Mouse (Mus musculus): ENCODE measurements at regions not wholly inside any gene's neighbourhood (a gene's known extent, or its start where the extent isn't known, plus 50 kb on each side); places are given as distances from the start of the nearest gene placed in this dataset.

DNA sequence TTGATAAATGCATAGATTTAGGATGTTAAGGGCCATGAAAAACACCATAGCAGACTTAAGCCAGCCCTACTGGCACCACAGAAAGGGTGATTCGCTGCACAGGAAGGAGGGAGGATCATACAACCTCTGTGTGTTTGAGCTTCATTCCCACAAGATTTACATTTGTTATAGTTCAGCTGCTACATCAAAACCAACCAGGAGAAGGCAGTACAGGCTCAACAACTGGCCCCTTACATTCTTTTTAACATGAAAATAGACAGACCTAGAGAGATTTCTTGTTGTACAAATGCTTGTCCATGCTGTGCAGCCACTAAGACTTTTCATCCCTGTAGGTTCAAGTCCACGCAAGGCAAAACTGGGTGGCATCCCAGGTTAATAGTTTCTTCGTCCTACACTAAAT is 412.6 kb upstream of the 5930422O12Rik start:
- H3K4me1 ChIP-seq (ENCODE audit: control insufficient read depth, insufficient read depth, low read length): no peaks in the 10 kb centered on the region
- H3K27ac ChIP-seq (ENCODE audit: control insufficient read depth, insufficient read depth, low read depth, low read length, poor library complexity): no peak overlapping the region
- 60% methylated on average over 3 of the region's 3 CpGs for WGBS
- H3K4me3 ChIP-seq (replicated peaks; ENCODE audit: control insufficient read depth, low read depth, low read length): no peak overlapping the region
- TF ChIP-seq CTCF (IDR thresholded peaks at IDR 0.05; ENCODE audit: control insufficient read depth, insufficient read depth, low read length) (no peak), POLR2A (IDR thresholded peaks at IDR 0.05; ENCODE audit: borderline replicate concordance, control insufficient read depth, low read depth, low read length) (no peak)

GRCm38 (mm10) chr8:33026973-33027372 is 401.5 kb upstream of the 5930422O12Rik start:
- TF ChIP-seq CTCF (IDR thresholded peaks at IDR 0.05; ENCODE audit: control insufficient read depth, insufficient read depth, low read length) (no peak), POLR2A (IDR thresholded peaks at IDR 0.05; ENCODE audit: borderline replicate concordance, control insufficient read depth, low read depth, low read length) (no peak)
- H3K4me1 ChIP-seq (ENCODE audit: control insufficient read depth, insufficient read depth, low read length): no peaks in the 10 kb centered on the region
- H3K4me3 ChIP-seq (replicated peaks; ENCODE audit: control insufficient read depth, low read depth, low read length): no peak overlapping the region
- WGBS: 73% methylated on average over 4 of the region's 4 CpGs
- H3K27ac ChIP-seq (ENCODE audit: control insufficient read depth, insufficient read depth, low read depth, low read length, poor library complexity): no peak overlapping the region

DNA sequence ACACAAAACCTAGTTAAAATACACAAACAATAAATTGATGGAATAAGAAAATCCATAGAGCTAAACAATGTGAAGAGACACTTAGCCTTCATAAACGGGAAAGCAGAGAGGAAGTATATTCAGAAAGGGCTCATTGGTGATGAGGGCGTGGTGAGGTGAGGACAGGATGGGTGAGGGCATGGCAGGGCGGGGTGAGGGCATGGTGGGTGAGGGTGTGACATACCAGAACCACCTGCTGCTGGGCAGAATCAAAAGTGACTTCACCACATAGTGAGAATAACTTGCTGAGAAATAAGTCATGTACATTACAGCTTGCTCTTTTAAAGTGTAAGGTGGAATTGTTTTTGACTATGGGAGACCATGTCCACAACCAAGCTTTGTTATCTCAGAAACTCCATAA is 399.1 kb upstream of the 5930422O12Rik start:
- 48% methylated on average over 3 of the region's 3 CpGs for WGBS
- no peak for TF ChIP-seq CTCF (IDR thresholded peaks at IDR 0.05; ENCODE audit: control insufficient read depth, insufficient read depth, low read length)
- no peak for TF ChIP-seq POLR2A (IDR thresholded peaks at IDR 0.05; ENCODE audit: borderline replicate concordance, control insufficient read depth, low read depth, low read length)
- Histone ChIP-seq H3K4me3 (replicated peaks; ENCODE audit: control insufficient read depth, low read depth, low read length) (no peak overlapping the region), H3K4me1 (ENCODE audit: control insufficient read depth, insufficient read depth, low read length) (no peaks in the 10 kb centered on the region), H3K27ac (ENCODE audit: control insufficient read depth, insufficient read depth, low read depth, low read length, poor library complexity) (no peak overlapping the region)

GRCm38 (mm10) chr8:33052017-33052416 is 376.5 kb upstream of the 5930422O12Rik start:
- H3K4me1 ChIP-seq (ENCODE audit: control insufficient read depth, insufficient read depth, low read length): no peaks in the 10 kb centered on the region
- no peak overlapping the region for H3K4me3 ChIP-seq (replicated peaks; ENCODE audit: control insufficient read depth, low read depth, low read length)
- H3K27ac ChIP-seq (ENCODE audit: control insufficient read depth, insufficient read depth, low read depth, low read length, poor library complexity): no peak overlapping the region
- 81% methylated on average over 8 of the region's 8 CpGs for WGBS
- TF ChIP-seq POLR2A (IDR thresholded peaks at IDR 0.05; ENCODE audit: borderline replicate concordance, control insufficient read depth, low read depth, low read length) (no peak), CTCF (IDR thresholded peaks at IDR 0.05; ENCODE audit: control insufficient read depth, insufficient read depth, low read length) (no peak)

GRCm38 (mm10) chr8:33065566-33065965 is 362.9 kb upstream of the 5930422O12Rik start:
- H3K27ac ChIP-seq (ENCODE audit: control insufficient read depth, insufficient read depth, low read depth, low read length, poor library complexity): no peak overlapping the region
- WGBS: 81% methylated on average over 3 of the region's 3 CpGs
- no peak overlapping the region for H3K4me3 ChIP-seq (replicated peaks; ENCODE audit: control insufficient read depth, low read depth, low read length)
- TF ChIP-seq CTCF (IDR thresholded peaks at IDR 0.05; ENCODE audit: control insufficient read depth, insufficient read depth, low read length) (no peak), POLR2A (IDR thresholded peaks at IDR 0.05; ENCODE audit: borderline replicate concordance, control insufficient read depth, low read depth, low read length) (no peak)
- no peaks in the 10 kb centered on the region for H3K4me1 ChIP-seq (ENCODE audit: control insufficient read depth, insufficient read depth, low read length)

DNA sequence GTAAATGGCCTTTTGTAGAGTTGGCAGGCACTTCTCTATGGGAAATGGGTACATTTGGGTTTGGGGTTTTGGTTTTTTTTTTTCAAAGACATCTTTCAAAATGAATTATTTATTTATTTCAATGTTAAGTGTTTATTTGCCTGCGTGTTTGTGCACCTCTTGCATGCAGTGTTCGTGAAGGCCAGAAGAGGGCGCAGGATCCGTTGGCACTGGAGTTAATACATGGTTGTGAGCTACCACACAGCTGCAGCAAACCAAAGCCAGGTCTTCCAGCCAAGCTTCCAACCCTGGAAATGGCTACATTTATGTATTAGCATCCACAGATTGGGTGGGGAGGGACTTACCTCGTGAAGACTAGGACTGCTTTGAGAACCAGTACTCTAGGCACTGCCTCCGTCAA is 362.3 kb upstream of the 5930422O12Rik start:
- Histone ChIP-seq H3K27ac (ENCODE audit: control insufficient read depth, insufficient read depth, low read depth, low read length, poor library complexity) (no peak overlapping the region), H3K4me3 (replicated peaks; ENCODE audit: control insufficient read depth, low read depth, low read length) (no peak overlapping the region), H3K4me1 (ENCODE audit: control insufficient read depth, insufficient read depth, low read length) (no peaks in the 10 kb centered on the region)
- 83% methylated on average over 6 of the region's 6 CpGs for WGBS
- TF ChIP-seq CTCF (IDR thresholded peaks at IDR 0.05; ENCODE audit: control insufficient read depth, insufficient read depth, low read length) (no peak), POLR2A (IDR thresholded peaks at IDR 0.05; ENCODE audit: borderline replicate concordance, control insufficient read depth, low read depth, low read length) (no peak)

GRCm38 (mm10) chr8:33067453-33068039 is 361.0 kb upstream of the 5930422O12Rik start:
- Histone ChIP-seq H3K4me1 (ENCODE audit: control insufficient read depth, insufficient read depth, low read length) (no peaks in the 10 kb centered on the region), H3K27ac (ENCODE audit: control insufficient read depth, insufficient read depth, low read depth, low read length, poor library complexity) (no peak overlapping the region), H3K4me3 (replicated peaks; ENCODE audit: control insufficient read depth, low read depth, low read length) (no peak overlapping the region)
- no peak for TF ChIP-seq POLR2A (IDR thresholded peaks at IDR 0.05; ENCODE audit: borderline replicate concordance, control insufficient read depth, low read depth, low read length)
- WGBS: 56% methylated on average over 8 of the region's 8 CpGs

- no peak overlapping the region for H3K27ac ChIP-seq (ENCODE audit: control insufficient read depth, insufficient read depth, low read depth, low read length, poor library complexity)
- WGBS: 78% methylated on average over 5 of the region's 5 CpGs
- H3K4me3 ChIP-seq (replicated peaks; ENCODE audit: control insufficient read depth, low read depth, low read length): no peak overlapping the region
- no peaks in the 10 kb centered on the region for H3K4me1 ChIP-seq (ENCODE audit: control insufficient read depth, insufficient read depth, low read length)
- TF ChIP-seq POLR2A (IDR thresholded peaks at IDR 0.05; ENCODE audit: borderline replicate concordance, control insufficient read depth, low read depth, low read length): no peak
- TF ChIP-seq CTCF (IDR thresholded peaks at IDR 0.05; ENCODE audit: control insufficient read depth, insufficient read depth, low read length): peak; percentile 18; the same call in 1 of the 2 replicates
Observed at GRCm38 (mm10) chr8:33068468-33068867, 360.0 kb upstream of the 5930422O12Rik start.

GRCm38 (mm10) chr8:33075186-33075585 is 353.3 kb upstream of the 5930422O12Rik start:
- WGBS: 22% methylated on average over 1 of the region's 1 CpGs
- Histone ChIP-seq H3K27ac (ENCODE audit: control insufficient read depth, insufficient read depth, low read depth, low read length, poor library complexity) (no peak overlapping the region), H3K4me3 (replicated peaks; ENCODE audit: control insufficient read depth, low read depth, low read length) (no peak overlapping the region), H3K4me1 (ENCODE audit: control insufficient read depth, insufficient read depth, low read length) (no peaks in the 10 kb centered on the region)
- TF ChIP-seq CTCF (IDR thresholded peaks at IDR 0.05; ENCODE audit: control insufficient read depth, insufficient read depth, low read length) (no peak), POLR2A (IDR thresholded peaks at IDR 0.05; ENCODE audit: borderline replicate concordance, control insufficient read depth, low read depth, low read length) (no peak)

All from bone marrow, adult 2 months (tissue).